Mouse (Mus musculus) cerebellum, adult 2 months (tissue): ENCODE data around the gene P2rx4.

ENCODE experiments used
- CTCF ChIP-seq: fragments of 200-500 bp; IDR thresholded peaks from 2 replicates; pipeline ENCODE4 v1.5.1; 2011; ENCODE audit warnings: low read depth, mild to moderate bottlenecking, control low read depth, low read length, moderate library complexity, borderline replicate concordance; ENCODE audit not compliant: insufficient read depth
- POLR2A ChIP-seq: fragments of 200-500 bp; IDR thresholded peaks from 2 replicates; pipeline ENCODE4 v1.6.1; 2011; ENCODE audit warnings: low read length, control low read depth, borderline replicate concordance; ENCODE audit not compliant: insufficient read depth

DNA sequence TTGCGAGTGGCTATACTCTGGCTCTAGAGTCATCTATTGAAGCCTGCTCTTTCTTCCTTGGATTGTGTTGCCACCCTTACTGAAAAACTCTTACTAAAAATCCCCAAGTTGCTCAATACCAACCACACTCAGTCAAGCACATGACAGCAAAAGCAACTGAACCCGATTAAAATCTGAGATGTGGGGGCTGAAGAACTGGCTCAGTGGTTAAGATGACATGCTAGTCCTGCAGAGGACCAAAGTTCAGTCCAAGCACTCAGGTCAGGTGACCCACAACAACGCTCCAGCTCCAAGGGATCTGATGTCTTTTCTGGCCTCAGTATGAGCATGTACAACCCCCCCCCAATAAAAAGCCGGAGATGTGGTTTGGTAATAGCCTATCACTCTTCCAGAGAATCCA lies 2.8 kb upstream of the P2rx4 start:
- TF ChIP-seq POLR2A, result no peak
- TF ChIP-seq CTCF, result no peak
